Mouse (Mus musculus) R1 (cell line): ENCODE data around the gene Jsrp1.
A peak's percentile ranks its signal among the peaks of the same experiment; 100 is the strongest.

Experiments used
- DNase-seq: peaks from one replicate; pipeline ENCODE4 v3.0.0-alpha.2; 2018; ENCODE audit warnings: low read depth, low spot score

The Jsrp1 gene

GRCm38 (mm10) chr10:80810084-80810483, 3.2 kb downstream of the Jsrp1 start:
- DNase-seq = no peak

GRCm38 (mm10) chr10:80808985-80809632, 4.2 kb downstream of the Jsrp1 start:
- peak; percentile 43 for DNase-seq

DNA sequence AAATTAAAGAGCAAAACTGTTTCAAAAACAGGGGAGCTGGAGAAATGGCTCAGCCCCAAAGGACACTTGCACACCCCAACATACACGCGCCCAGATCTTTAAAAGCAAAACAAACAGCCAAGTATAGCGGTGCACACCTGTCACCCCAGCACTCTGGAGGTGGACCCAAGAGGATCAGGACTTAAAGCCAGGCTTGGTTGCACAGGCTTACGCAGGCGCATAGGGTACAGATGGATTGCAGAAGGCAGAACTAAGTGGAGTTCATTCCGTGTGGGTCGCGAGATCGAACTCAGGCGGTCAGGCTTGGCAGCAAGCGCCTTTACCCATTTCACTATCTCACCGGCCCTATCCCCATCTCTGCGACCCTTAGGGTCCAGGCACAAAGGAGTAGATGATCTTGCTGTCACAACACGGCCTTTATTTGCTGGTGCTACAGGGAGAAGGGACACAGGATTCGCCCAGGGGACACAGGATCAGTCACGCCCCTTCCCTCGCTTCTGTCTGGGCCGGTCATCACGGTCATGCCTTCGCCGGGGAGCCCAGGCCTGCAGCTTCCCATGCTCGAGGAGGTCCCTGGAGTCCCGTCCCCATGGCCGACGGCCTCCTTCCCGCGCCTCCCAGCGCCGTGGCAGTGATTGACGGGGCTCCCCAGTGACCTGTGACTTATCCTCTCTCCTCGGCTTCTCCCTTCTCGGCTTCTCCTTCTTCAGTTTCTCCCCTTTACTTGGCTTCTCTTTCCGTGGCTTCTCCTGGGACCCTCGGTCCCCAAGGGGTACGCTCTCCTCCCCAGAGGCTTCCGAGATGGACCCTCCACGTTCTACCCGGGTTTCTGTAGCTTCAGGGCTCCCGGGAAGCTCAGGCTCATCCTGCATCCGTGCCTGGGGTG, 5.0 kb downstream of the Jsrp1 start:
- DNase-seq = peak; percentile 51

GRCm38 (mm10) chr10:80807057-80807627, 6.2 kb downstream of the Jsrp1 start:
- peak; percentile 82 for DNase-seq

DNA sequence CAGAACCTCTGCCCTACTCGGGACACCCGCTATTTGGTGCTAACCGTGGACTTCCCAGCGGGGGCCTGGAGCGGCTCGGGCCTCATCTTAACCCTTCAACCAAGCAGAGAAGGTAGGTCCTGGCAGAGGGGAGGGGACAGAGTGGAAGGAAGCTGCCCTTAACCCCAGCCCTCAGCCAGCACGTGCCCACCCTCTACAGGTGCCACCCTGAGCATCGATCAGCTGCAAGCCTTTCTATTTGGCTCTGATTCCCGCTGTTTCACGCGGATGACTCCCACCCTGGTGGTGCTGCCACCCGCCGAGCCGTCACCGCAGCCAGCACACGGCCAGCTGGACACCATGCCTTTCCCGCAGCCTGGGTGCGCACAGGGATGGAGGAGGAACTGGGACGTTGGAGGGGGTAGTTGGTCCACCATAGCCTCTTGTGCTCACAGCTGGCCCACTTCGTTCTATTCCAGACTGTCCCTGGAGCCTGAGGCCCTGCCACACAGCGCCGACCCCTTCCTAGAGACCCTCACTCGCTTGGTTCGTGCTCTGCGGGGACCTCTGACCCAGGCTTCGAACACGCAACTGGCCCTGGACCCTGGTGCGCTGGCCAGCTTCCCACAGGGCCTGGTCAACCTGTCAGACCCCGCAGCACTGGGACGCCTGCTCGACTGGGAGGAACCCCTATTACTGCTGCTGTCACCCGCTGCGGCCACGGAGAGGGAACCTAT, 6.8 kb downstream of the Jsrp1 start:
- DNase-seq = no peak

- DNase-seq = peak; percentile 74
These were observed 7.4 kb downstream of the Jsrp1 start for GRCm38 (mm10) chr10:80805925-80806324.

DNA sequence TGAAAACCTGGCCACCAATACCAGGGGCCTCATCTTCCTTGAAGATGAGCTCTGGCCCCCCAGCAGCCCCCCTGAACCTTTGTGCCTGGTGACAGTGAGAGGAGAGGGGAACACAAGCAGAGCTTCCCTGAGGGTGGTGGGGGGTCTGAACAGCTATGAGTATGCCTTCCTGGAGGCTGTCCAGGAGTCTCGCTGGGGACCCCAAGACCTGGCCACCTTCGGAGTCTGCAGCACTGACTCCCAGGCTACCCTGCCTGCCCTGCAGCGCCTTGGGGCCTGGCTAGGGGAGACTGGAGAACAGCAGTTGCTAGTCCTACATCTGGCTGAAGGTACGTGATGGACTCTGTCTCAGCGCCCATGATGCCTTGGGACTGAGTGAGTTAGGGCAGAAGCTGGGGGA, 8.0 kb downstream of the Jsrp1 start:
- DNase-seq = no peak

- no peak for DNase-seq
These were observed 8.4 kb downstream of the Jsrp1 start, which contains the start of gene Amh for GRCm38 (mm10) chr10:80804916-80805315. Gene Amh (plus strand): TSS chr10:80805243.

DNA sequence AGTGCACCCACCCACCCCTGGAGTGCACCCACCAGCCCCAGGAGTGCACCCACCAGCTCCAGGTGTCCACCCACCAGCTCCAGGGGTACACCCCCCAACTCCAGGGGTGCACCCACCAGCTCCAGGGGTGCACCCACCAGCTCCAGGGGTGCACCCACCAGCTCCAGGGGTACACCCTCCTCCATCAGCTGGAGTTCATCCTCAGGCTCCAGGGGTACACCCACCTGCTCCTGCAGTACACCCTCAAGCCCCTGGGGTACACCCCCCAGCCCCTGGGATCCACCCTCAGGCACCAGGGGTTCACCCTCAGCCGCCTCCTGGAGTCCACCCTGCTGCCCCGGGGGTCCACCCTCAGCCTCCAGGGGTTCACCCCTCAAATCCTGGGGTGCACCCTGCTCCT, 9.0 kb downstream of the Jsrp1 start:
- no peak for DNase-seq

- no peak for DNase-seq
These were observed 10.3 kb downstream of the Jsrp1 start for GRCm38 (mm10) chr10:80802996-80803395.

- DNase-seq = no peak
These were observed 10.9 kb downstream of the Jsrp1 start for GRCm38 (mm10) chr10:80802204-80802912.

GRCm38 (mm10) chr10:80799070-80799566, 14.2 kb downstream of the Jsrp1 start:
- DNase-seq = no peak

- peak; percentile 97 for DNase-seq
These were observed 14.9 kb downstream of the Jsrp1 start, which contains the start of the genes Sf3a2 and Plekhj1 for GRCm38 (mm10) chr10:80798150-80799006. Gene Sf3a2 (plus strand): TSS chr10:80798198. Gene Plekhj1 (minus strand): TSS chr10:80798626.

DNA sequence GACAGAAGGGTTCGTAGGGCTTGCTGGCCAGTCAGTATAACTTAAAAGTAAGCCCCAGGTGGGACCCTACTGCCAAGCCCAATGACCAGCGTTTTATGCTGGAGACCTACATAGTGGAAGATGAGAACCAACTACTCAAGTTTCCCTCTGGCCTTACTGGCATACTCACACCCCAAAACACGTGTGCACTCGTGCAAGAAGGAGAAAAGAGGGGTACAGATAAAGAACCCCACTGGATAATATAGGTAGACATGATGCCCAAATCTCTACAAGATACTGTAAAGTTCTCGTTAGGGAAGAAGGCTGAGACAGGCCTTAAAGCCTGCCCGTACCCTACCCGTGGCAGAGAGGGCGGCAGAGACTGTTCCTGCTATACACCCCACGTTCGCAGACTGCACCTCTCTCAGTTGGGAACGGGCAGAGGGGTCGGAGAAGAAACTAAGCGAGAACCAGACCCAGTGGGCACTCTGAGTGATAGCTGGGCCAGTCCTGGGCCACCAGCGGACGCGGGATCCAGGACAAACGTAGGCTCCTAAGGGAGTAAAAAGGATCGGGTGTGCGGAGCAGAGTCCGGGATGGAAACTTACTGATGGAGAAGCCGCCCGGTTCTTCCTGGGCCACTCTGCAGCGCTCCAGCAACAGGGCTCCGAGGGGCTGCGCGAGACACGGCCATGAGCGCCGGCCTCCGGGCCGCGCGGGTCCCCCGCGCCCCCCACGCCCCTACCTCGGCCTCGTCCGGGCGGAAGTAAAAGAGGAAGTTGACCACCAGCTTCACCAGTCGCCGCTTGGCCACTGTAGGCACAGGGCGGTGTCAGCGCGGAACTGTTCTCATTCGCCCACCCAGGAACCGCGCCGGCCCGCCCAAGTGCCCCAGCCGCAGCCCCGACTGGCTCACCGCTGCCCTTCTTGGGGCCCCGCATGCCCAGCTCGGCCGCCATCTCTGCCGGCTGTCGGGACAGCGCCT, 15.8 kb downstream of the Jsrp1 start:
- DNase-seq = no peak

GRCm38 (mm10) chr10:80796307-80796848, 16.9 kb downstream of the Jsrp1 start:
- DNase-seq = no peak

DNA sequence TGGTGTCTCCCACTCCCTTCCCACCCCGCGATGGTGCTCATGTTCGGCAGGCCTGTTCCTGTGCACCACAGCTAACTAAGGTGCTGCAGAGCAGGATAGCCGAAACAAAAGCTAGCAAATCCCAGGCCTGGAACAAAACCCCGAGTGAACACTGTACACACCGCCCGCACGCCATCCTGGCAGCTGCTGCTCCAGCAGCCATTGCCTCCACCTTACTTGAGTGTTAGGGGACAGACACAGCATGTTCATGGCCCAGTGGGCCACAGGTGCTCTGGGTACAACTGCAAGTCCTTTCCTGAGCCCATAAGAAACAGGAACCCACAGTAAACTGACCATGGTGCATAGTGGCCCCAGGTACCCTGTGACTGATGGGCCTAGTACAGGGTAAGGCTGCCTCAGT, 18.5 kb downstream of the Jsrp1 start:
- DNase-seq = no peak

GRCm38 (mm10) chr10:80793803-80794202, 19.5 kb downstream of the Jsrp1 start:
- no peak for DNase-seq

- DNase-seq = no peak
These were observed 20.1 kb downstream of the Jsrp1 start for GRCm38 (mm10) chr10:80793033-80793784.
